Mouse (Mus musculus): ENCODE measurements around the gene Impdh2. TPM values are rescaled to one million over a fixed set of nuclear protein-coding genes. Genes with fewer than 3 reads are reported as not detected.
A peak's percentile ranks its signal among the peaks of the same experiment; 100 is the strongest.

Impdh2 gene
- total RNA-seq, 2 experiments from 2014 or later = 87.2 to 118 TPM

DNA sequence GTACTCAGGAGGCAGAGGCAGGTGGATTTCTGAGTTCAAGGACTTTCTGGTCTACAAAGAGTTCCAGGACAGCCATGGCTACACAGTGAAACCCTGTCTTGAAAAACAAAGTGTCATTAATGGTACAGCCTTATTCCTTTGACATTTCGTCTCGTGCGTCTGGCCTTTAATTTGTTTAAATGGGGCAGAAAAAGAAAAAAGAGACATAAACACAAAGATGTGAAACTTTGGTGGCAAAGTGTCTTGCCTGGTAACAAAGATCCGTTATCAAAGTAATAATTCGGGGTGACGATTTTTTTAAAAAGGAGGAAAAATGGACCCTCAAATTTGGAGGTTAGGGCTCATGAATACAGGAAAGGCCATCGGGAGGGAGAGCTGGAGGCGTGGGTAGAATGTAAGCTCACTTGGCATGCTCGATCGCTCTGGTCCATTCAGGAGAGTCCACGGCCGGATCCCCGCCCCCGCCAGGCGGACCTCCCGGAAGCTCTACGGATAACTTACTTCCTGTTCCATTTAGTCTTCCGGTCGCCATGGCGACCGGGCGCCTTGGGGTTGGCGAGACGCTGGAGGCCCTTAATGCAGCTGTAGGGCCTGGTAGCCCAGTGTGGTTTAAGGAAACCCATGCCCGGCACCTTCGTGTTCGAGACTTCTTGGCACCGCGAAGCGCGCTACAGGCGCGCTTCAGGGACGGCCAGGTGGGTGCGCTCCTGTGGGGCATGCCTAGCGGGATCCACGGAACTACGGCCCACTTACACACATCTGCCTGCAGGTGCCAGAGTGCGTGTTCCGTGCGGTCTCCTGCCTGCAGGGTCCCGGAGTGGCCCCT, 9.5 kb downstream of the Impdh2 start, which contains the start of gene Dalrd3:
TSS of gene Dalrd3 (plus strand) at position 506 of the 826 bp plus-strand sequence.
- ATAC-seq (ENCODE audit: poor library complexity, severe bottlenecking) = peak; percentile 61

GRCm38 (mm10) chr9:108570207-108570896, 10.3 kb downstream of the Impdh2 start:
- peak; percentile 30 for ATAC-seq (ENCODE audit: poor library complexity, severe bottlenecking)

- no peak for ATAC-seq (ENCODE audit: poor library complexity, severe bottlenecking)
Measured at GRCm38 (mm10) chr9:108571401-108571973, 11.4 kb downstream of the Impdh2 start.

DNA sequence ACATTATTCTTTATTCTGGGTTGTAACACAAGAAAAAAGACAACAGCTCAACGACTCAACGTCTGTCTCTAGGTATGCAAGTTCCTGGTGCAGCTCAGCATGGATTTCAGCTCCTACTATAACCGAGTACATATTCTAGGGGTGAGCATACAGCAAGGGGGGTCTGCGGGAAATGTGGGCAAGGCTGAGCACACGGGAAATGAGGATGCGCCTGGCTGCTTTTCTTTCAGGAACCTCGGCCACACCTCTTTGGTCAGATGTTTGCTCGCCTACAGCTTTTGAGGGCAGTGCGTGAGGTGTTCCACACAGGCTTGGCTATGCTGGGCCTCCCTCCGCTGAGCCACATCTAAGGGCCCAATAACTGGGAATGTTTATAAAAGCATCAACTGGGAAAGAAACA, 12.2 kb downstream of the Impdh2 start:
- ATAC-seq (ENCODE audit: poor library complexity, severe bottlenecking) = no peak

DNA sequence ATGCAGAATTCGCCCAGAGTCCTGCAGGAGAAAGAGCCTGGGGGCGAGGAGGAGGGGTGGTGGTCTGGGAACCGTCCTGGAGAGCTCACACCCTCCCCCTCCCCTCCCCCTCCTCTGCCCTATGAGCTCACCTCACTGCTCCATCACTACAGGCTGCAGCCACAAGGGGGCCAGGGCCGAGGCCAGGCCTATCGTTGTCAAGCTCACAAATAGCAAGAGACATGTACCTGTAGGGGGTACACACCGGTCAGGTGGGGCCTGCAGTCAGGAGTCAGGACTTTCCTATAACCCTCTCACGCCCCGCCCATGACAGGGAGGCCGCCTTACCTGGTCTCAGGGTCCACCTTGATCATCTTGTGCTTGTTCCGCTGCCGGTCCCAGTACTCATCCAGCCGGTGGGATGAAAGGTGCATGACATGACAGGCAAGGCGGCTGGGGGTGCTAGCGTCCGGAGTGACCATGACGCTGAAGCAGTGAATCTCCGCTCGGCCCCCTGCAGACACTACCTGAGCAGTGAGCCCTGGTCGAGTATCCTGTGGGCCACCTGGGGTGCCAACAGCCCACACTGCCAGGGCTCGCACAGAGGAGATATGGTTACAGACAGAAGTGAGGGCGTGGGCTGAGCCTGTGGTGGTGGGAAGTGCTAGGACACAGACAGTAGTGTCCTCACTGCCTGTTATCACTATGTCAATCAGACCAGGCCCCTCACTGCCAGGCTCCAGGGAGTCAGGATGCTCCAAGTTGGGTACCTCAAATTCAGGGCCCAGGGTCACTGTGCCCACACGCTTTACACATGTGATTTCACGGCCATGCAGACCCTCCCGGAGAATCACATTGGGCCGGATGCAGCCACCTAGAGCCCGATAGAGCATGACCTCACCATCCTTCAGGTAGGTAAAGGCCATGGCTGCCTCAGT, 13.9 kb downstream of the Impdh2 start:
- ATAC-seq (ENCODE audit: poor library complexity, severe bottlenecking) = no peak

GRCm38 (mm10) chr9:108574921-108575320, 14.8 kb downstream of the Impdh2 start:
- ATAC-seq (ENCODE audit: poor library complexity, severe bottlenecking) = no peak

GRCm38 (mm10) chr9:108575321-108576297, 15.5 kb downstream of the Impdh2 start:
- no peak for ATAC-seq (ENCODE audit: poor library complexity, severe bottlenecking)

GRCm38 (mm10) chr9:108577025-108577424, 16.9 kb downstream of the Impdh2 start:
- ATAC-seq (ENCODE audit: poor library complexity, severe bottlenecking) = no peak

GRCm38 (mm10) chr9:108577934-108578544, 18.0 kb downstream of the Impdh2 start:
- no peak for ATAC-seq (ENCODE audit: poor library complexity, severe bottlenecking)

GRCm38 (mm10) chr9:108578545-108579343, 18.7 kb downstream of the Impdh2 start, which contains the start of gene Wdr6:
Wdr6 (minus strand) TSS chr9:108578739.
- peak; percentile 93 for ATAC-seq (ENCODE audit: poor library complexity, severe bottlenecking)

DNA sequence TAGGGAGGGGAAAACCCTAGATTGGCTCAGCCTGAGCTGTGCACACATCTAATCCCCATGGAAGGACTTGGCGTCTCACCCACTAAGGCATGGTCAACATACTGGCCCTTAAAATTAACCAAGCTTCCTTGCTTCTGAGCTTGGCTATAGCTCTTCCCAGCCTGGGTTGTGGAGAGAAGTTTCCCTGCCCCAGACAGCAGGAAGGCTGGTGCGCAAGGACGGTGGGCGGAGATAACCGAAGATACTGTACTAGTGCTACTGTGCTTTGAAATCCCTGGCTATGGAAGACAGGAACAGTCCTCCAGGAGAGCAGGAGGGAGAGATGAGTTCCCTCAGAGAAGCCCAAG, 19.2 kb downstream of the Impdh2 start:
- ATAC-seq (ENCODE audit: poor library complexity, severe bottlenecking) = no peak

GRCm38 (mm10) chr9:108587571-108588180, 27.6 kb downstream of the Impdh2 start:
- ATAC-seq (ENCODE audit: poor library complexity, severe bottlenecking) = no peak

- ATAC-seq (ENCODE audit: poor library complexity, severe bottlenecking) = peak; percentile 52; the same call in 1 of the 2 replicates
Measured at GRCm38 (mm10) chr9:108589229-108589628, 29.1 kb downstream of the Impdh2 start.

DNA sequence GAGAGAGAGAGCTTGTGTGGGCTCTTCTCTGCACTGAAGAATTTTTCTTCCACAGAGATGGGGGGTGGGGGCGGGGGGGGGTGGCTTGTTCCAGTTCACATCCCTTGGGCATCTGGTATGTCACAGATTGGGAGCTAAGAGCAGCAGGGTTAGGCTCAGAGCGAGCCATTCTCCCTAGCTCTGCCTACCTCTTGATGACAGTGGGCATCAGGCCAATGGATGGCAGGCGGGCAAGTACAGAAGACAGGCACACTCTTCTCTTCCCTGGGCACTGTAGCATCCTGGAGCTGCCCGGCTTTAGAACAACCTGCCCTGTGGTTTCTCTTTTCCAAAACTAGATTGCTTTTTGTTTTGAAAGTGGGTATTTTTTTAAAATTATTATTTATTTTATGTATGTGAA, 31.4 kb downstream of the Impdh2 start:
- no peak for ATAC-seq (ENCODE audit: poor library complexity, severe bottlenecking)

GRCm38 (mm10) chr9:108594354-108594753, 34.3 kb downstream of the Impdh2 start:
- peak; percentile 52 for ATAC-seq (ENCODE audit: poor library complexity, severe bottlenecking)

DNA sequence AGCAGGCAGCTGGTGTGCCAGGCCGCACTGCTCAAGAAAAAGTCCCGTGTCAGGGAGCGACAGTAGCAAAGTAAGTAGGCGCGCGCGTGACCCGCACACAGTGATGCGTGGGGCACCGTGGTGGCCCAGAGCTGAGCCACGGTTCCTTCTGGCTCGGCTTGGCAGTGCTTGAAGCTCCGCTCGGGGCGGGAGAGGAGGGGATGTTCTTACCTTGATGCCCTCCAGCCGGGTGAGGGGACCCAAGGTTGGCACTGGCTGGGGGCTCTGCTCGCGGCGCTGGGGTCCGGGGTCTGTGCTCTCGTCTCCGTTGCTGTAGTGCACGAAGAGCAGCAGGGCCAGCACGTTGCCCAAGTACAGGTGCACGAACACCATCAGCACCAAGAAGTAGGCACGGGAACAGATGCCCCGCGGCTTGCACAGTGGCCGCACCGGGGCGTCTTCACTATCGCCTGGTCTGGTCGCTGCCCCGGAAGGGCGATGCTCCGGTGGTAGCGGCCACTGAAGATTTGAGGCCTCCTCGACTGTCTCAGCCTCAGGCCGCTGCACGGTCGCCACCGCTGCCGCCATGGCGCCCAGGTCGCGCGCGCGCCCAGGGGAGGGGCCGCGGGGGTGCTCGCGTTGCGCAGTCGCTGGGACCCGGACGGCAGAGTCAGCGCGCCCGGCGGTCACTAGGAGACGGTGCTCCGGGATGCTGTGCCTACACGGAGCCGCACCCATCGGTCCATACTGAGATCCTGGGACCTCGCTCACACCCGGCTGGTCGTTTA, 37.1 kb downstream of the Impdh2 start, which contains the start of gene P4htm:
TSS of gene P4htm (minus strand) at position 670 of the 767 bp plus-strand sequence.
- ATAC-seq (ENCODE audit: poor library complexity, severe bottlenecking) = peak; percentile 79

DNA sequence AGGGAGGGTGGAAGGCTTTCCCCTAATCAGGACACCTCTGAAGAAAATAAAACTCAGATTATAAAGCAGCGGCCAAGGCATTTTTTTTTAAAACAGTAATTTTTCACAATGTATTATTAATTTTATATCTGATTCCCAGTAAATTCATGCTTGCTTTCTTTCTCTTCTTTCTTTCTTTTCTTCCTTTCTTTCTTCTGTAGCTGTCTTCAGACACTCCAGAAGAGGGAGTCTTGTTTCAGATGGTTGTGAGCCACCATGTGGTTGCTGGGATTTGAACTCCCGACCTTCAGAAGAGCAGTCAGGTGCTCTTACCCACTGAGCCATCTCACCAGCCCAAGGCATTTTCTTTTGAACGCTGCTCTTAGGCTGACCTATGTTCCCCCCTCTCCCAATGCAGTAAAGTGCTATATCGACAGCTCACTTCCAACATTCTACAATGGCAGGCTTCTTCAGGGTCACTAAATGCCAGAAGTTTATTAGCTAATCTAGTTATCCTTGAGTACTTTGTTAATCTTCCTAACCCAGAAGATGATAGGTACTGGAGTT, 39.0 kb downstream of the Impdh2 start:
- ATAC-seq (ENCODE audit: poor library complexity, severe bottlenecking) = no peak
